Mouse (Mus musculus): ENCODE results near the gene Eif4enif1. TPM values are rescaled to one million over a fixed set of nuclear protein-coding genes. Genes with fewer than 3 reads are reported as not detected.

Eif4enif1 gene
- polyA plus RNA-seq, 1 experiment from 2014 or later = 61.3 TPM

DNA sequence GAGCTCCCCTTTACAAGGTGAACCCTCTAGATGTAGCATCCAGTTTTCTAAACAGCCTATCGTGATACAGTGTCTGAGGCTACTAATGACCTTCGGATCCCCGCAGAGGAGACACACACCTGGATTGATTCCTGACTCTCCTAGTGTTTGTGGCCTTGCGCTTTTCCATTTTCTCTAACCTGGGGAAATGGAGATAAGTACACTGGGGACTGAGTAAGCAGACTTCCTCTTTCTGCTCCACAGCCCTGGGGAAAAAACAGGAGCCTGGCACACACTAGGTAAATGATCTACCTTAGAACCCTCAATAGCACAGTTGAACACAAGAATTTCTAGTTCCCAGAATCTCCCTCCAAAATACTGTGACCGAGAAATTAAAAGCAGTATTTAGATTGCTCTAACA is 85.7 kb downstream of the Eif4enif1 start:
- peak overlapping the region; percentile 100 for H3K4me2 ChIP-seq
- peak overlapping the region; percentile 90 for H3K9ac ChIP-seq (ENCODE audit: low read depth, low read length)
- WGBS = 46% methylated on average over 5 of the region's 5 CpGs
- ATAC-seq (replicated peaks; ENCODE audit: low FRiP score) (no peak), DNase-seq (ENCODE audit: low spot score) (no peak)
- H3K27me3 ChIP-seq (replicated peaks; ENCODE audit: control insufficient read depth, insufficient read depth, low read length) = no peaks in the 10 kb centered on the region
- H3K27ac ChIP-seq (ENCODE audit: low read depth, low read length) = peak overlapping the region; percentile 99
- H3K4me1 ChIP-seq (replicated peaks; ENCODE audit: control insufficient read depth, insufficient read depth, low read length) = peaks cover 11% of the 10 kb centered on the region
- H3K9me3 ChIP-seq (ENCODE audit: control insufficient read depth, low read length) = no peaks in the 10 kb centered on the region; the same call in 1 of the 2 replicates
- H3K4me3 ChIP-seq (ENCODE audit: low read depth, low read length) = peak overlapping the region; percentile 93
- H3K36me3 ChIP-seq (ENCODE audit: control insufficient read depth, insufficient read depth, low read length) = peaks cover 10% of the 10 kb centered on the region

DNA sequence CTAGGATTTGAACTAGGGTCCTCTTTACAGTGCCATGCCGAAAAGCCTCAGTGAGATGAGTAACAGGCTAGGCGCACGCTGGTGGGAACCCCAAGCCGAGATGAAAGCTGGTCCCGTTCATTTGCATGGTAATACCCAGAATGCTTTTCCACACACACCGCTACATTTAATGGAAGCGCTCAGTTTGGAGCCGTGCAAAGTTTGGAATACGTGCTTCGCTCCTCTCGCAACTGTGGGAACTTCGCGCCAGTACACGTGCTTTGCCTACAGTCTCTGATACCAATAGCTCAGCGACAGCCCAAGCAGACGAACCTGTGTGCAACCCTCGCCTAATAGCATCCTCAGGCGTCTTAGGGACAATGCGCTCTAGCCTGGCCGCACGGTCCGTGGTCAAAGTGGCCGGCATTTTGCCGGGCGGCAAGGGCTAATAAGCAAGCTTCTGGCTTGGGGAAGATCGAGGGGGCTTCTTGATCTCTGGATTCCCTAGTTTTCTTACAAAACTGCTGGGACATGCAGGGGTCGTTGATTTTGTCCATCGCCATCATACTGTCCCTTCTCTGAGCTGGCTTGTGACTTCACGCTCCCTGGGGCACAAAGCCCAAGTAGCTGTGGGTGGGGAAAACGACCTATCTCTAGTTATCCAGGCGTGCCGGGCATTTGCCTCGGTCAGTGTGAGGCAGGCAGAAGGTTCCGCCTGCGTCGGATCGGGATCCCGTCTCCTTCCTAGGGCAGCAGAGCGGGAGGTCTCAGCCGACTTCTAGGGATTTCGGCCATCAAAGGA is 86.5 kb downstream of the Eif4enif1 start, which contains the start of gene Patz1:
TSS of gene Patz1 (plus strand) at position 354 of the 781 bp plus-strand sequence.
- Histone ChIP-seq H3K36me3 (ENCODE audit: control insufficient read depth, insufficient read depth, low read length) (peaks cover 18% of the 10 kb centered on the region), H3K9ac (ENCODE audit: low read depth, low read length) (peak within 1 kb of the TSS; percentile 90), H3K4me1 (replicated peaks; ENCODE audit: control insufficient read depth, insufficient read depth, low read length) (peaks cover 18% of the 10 kb centered on the region), H3K4me2 (peak within 1 kb of the TSS; percentile 100), H3K9me3 (ENCODE audit: control insufficient read depth, low read length) (no peaks in the 10 kb centered on the region; the same call in 1 of the 2 replicates), H3K4me3 (ENCODE audit: low read depth, low read length) (peak within 1 kb of the TSS; percentile 93), H3K27ac (ENCODE audit: low read depth, low read length) (peak within 1 kb of the TSS; percentile 99), H3K27me3 (replicated peaks; ENCODE audit: control insufficient read depth, insufficient read depth, low read length) (no peaks in the 10 kb centered on the region)
- WGBS = under 1% methylated on average over 41 of the region's 41 CpGs
- DNase-seq (ENCODE audit: low spot score) (peak; percentile 79), ATAC-seq (replicated peaks; ENCODE audit: low FRiP score) (peak; percentile 50)

DNA sequence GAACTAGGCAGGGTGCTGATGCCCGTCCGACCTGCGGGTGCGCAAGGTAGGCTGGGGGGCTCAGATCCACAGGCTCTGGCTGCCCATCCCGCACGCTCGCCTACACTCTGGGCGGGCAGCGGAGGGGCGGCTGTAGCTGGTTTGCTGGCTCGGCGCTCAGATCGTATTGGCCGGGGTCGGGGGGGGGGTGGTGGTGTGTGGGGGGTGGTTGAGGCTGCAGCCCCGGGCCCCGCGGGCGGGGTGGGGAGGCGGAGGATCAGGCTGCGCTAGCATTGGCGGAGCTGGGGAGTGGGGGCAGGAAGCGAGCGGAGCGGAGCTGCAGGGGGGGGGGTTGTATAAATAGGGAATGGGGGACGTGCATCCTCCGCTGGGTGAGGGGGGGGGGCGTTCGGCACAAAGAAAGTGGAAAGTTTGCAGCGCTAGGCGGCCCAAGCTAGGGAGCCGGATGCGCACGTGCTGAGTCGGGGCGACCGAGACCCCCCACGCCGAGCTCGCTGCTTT is 87.2 kb downstream of the Eif4enif1 start:
- H3K4me3 ChIP-seq (ENCODE audit: low read depth, low read length) = peak overlapping the region; percentile 93
- H3K9ac ChIP-seq (ENCODE audit: low read depth, low read length) = peak overlapping the region; percentile 90
- peak overlapping the region; percentile 100 for H3K4me2 ChIP-seq
- DNase-seq (ENCODE audit: low spot score) = peak; percentile 88
- ATAC-seq (replicated peaks; ENCODE audit: low FRiP score) = peak; percentile 70
- H3K27ac ChIP-seq (ENCODE audit: low read depth, low read length) = peak overlapping the region; percentile 99
- H3K36me3 ChIP-seq (ENCODE audit: control insufficient read depth, insufficient read depth, low read length) = peaks cover 25% of the 10 kb centered on the region
- H3K4me1 ChIP-seq (replicated peaks; ENCODE audit: control insufficient read depth, insufficient read depth, low read length) = peaks cover 25% of the 10 kb centered on the region
- H3K27me3 ChIP-seq (replicated peaks; ENCODE audit: control insufficient read depth, insufficient read depth, low read length) = no peaks in the 10 kb centered on the region
- WGBS = under 1% methylated on average over 30 of the region's 40 CpGs
- no peaks in the 10 kb centered on the region; the same call in 1 of the 2 replicates for H3K9me3 ChIP-seq (ENCODE audit: control insufficient read depth, low read length)

DNA sequence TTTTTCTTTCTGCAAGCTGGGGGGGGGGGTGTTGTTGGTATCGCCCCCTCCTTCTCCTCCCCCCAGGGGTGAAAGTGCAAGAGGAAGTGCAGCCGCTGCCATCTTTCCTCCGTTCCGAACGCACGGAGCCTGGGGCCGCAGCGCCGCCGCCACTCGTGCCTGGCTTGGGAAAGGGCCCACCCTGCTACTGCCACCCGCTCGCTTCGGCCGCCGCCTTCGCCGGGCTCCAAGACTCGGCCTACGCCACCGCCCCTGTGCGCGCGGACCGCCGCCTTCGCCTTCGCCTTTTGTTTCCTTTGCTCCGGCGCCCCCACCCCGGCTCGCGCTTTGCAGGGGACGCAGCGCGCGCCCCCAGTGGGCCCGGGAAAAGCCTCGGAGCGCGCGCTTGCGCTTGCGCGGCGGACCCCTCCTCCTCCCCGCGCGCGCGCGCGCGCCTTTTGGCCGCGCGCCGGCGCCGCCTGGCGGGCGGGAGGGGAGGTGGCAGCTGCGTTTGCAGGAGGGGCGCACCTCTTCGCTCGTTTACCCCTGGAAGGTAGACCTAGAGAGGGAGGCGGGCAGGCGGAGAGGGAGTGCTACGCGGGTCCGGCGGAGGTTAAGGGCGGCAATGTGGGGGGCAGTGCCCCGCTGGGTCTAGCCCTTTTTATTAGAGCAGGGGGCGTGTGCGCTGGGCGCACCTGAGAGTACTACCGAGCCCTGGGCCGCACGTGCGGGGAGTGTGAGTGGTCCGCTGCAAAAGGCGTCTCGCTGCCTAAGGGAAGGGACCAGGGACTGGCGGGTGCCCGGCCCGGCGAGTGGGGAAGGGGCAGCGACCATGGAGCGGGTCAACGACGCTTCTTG is 87.8 kb downstream of the Eif4enif1 start:
- H3K9ac ChIP-seq (ENCODE audit: low read depth, low read length) = peak overlapping the region; percentile 90
- H3K27me3 ChIP-seq (replicated peaks; ENCODE audit: control insufficient read depth, insufficient read depth, low read length) = no peaks in the 10 kb centered on the region
- ATAC-seq (replicated peaks; ENCODE audit: low FRiP score) (peak; percentile 52), DNase-seq (ENCODE audit: low spot score) (no peak)
- peak overlapping the region; percentile 93 for H3K4me3 ChIP-seq (ENCODE audit: low read depth, low read length)
- H3K36me3 ChIP-seq (ENCODE audit: control insufficient read depth, insufficient read depth, low read length) = peaks cover 30% of the 10 kb centered on the region
- peaks cover 31% of the 10 kb centered on the region for H3K4me1 ChIP-seq (replicated peaks; ENCODE audit: control insufficient read depth, insufficient read depth, low read length)
- H3K27ac ChIP-seq (ENCODE audit: low read depth, low read length) = peak overlapping the region; percentile 99
- under 1% methylated on average over 68 of the region's 92 CpGs for WGBS
- H3K4me2 ChIP-seq = peak overlapping the region; percentile 100
- no peaks in the 10 kb centered on the region; the same call in 1 of the 2 replicates for H3K9me3 ChIP-seq (ENCODE audit: control insufficient read depth, low read length)

DNA sequence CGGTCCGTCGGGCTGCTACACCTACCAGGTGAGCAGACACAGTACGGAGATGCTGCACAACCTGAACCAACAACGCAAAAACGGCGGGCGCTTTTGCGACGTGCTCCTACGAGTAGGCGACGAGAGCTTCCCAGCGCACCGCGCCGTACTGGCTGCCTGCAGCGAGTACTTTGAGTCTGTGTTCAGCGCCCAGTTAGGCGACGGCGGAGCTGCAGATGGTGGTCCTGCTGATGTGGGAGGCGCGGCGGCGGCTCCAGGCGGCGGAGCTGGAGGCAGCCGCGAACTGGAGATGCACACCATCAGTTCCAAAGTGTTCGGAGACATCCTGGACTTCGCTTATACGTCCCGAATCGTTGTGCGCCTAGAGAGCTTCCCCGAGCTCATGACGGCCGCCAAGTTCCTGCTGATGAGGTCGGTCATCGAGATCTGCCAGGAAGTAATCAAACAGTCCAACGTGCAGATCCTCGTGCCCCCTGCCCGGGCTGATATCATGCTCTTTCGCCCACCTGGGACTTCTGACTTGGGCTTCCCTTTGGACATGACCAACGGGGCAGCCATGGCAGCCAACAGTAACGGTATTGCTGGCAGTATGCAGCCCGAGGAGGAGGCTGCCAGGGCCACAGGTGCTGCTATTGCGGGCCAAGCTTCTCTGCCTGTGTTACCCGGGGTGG is 88.6 kb downstream of the Eif4enif1 start:
- H3K9me3 ChIP-seq (ENCODE audit: control insufficient read depth, low read length) = no peaks in the 10 kb centered on the region; the same call in 1 of the 2 replicates
- peak; percentile 73 for DNase-seq (ENCODE audit: low spot score)
- H3K27ac ChIP-seq (ENCODE audit: low read depth, low read length) = peak overlapping the region; percentile 99
- H3K4me2 ChIP-seq = peak overlapping the region; percentile 100
- WGBS = under 1% methylated on average over 50 of the region's 50 CpGs
- H3K4me3 ChIP-seq (ENCODE audit: low read depth, low read length) = peak overlapping the region; percentile 93
- no peaks in the 10 kb centered on the region for H3K27me3 ChIP-seq (replicated peaks; ENCODE audit: control insufficient read depth, insufficient read depth, low read length)
- peaks cover 36% of the 10 kb centered on the region for H3K36me3 ChIP-seq (ENCODE audit: control insufficient read depth, insufficient read depth, low read length)
- peak; percentile 8; the same call in 1 of the 2 replicates for ATAC-seq (replicated peaks; ENCODE audit: low FRiP score)
- peaks cover 36% of the 10 kb centered on the region for H3K4me1 ChIP-seq (replicated peaks; ENCODE audit: control insufficient read depth, insufficient read depth, low read length)
- H3K9ac ChIP-seq (ENCODE audit: low read depth, low read length) = peak overlapping the region; percentile 90

DNA sequence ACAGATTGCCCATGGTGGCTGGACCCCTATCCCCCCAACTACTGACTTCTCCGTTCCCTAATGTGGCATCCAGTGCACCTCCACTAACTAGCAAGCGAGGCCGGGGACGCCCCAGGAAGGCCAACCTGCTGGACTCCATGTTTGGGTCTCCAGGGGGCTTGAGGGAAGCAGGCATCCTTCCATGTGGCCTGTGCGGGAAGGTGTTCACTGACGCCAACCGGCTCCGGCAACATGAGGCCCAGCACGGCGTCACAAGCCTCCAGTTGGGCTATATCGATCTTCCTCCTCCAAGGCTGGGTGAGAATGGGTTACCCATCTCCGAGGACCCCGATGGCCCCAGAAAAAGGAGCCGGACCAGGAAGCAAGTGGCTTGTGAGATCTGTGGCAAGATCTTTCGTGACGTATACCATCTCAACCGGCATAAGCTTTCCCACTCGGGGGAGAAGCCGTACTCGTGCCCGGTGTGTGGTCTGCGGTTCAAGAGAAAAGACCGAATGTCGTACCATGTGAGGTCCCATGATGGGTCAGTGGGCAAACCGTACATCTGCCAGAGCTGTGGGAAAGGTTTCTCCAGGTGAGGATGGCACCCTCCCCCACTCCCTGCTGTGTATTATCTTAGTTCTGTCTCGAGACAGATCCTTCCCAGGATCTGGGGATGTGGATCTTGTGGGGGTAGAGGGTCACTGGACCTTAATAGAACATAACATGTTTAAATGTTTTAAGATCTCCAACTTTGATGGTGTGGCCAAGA is 89.3 kb downstream of the Eif4enif1 start:
- Histone ChIP-seq H3K27me3 (replicated peaks; ENCODE audit: control insufficient read depth, insufficient read depth, low read length) (no peaks in the 10 kb centered on the region), H3K9me3 (ENCODE audit: control insufficient read depth, low read length) (no peaks in the 10 kb centered on the region; the same call in 1 of the 2 replicates), H3K4me3 (ENCODE audit: low read depth, low read length) (peak overlapping the region; percentile 93), H3K36me3 (ENCODE audit: control insufficient read depth, insufficient read depth, low read length) (peaks cover 38% of the 10 kb centered on the region), H3K9ac (ENCODE audit: low read depth, low read length) (peak overlapping the region; percentile 90), H3K4me1 (replicated peaks; ENCODE audit: control insufficient read depth, insufficient read depth, low read length) (peaks cover 41% of the 10 kb centered on the region), H3K4me2 (peak overlapping the region; percentile 100), H3K27ac (ENCODE audit: low read depth, low read length) (peak overlapping the region; percentile 99)
- 1% methylated on average over 26 of the region's 26 CpGs for WGBS
- no peak for ATAC-seq (replicated peaks; ENCODE audit: low FRiP score)
- DNase-seq (ENCODE audit: low spot score) = peak; percentile 60

DNA sequence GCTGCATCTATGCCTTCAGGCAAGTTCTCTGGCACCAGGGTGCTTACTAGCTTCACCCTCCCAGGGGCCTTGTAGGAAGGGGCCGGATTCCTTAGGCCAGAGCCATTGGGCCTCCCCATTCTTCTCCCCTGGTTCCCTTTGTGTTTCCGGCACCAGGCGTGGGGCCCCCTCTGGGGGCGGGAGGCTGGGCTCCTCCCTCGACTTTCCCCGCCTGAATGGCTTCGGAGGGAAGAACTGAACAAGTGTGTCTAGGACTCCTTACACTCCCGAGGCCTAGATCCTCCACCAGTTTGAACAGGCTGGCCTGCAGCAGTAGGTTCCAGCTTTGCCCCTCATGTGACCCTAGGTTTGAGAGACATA is 89.8 kb downstream of the Eif4enif1 start:
- WGBS = 0% methylated on average over 8 of the region's 8 CpGs
- Histone ChIP-seq H3K9me3 (ENCODE audit: control insufficient read depth, low read length) (no peaks in the 10 kb centered on the region; the same call in 1 of the 2 replicates), H3K4me3 (ENCODE audit: low read depth, low read length) (peak overlapping the region; percentile 93), H3K27me3 (replicated peaks; ENCODE audit: control insufficient read depth, insufficient read depth, low read length) (no peaks in the 10 kb centered on the region), H3K9ac (ENCODE audit: low read depth, low read length) (peak overlapping the region; percentile 90), H3K4me2 (peak overlapping the region; percentile 100), H3K27ac (ENCODE audit: low read depth, low read length) (peak overlapping the region; percentile 99), H3K4me1 (replicated peaks; ENCODE audit: control insufficient read depth, insufficient read depth, low read length) (peaks cover 41% of the 10 kb centered on the region), H3K36me3 (ENCODE audit: control insufficient read depth, insufficient read depth, low read length) (peaks cover 41% of the 10 kb centered on the region)
- DNase-seq (ENCODE audit: low spot score) = peak; percentile 85
- ATAC-seq (replicated peaks; ENCODE audit: low FRiP score) = peak; percentile 50
